Mouse (Mus musculus) T-helper 1 cell (primary cell): ENCODE measurements at regions not wholly inside any gene's neighbourhood (a gene's known extent, or its start where the extent isn't known, plus 50 kb on each side); places are given as distances from the start of the nearest gene placed in this dataset.

Source experiments
- in situ Hi-C: fragments of 300-600 bp; cut with MboI, MseI; formaldehyde crosslinking; loops from one replicate; pipeline ENCODE4 v1.15.1; 2025; ENCODE audit warnings: high pct_unique_total_duplicates

DNA sequence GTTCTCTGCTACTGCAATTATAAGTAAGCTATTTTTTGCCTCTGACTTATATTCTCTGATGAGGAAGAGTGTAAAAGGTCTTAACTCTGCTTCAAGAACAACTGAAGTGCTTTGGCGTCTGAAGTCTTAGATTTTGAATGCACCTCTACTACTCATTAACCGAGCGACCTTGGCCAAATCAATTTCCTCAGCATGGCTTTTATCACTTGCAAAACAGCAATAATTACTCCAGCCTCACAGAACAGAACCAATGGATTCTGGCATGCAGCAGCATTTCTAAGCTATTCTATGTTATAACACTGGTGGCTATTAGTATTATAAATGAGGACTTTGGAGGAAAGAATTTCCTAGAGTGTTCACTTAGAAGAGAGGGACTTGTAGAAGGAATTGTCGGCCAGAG lies 462.9 kb upstream of the Cited2 start:
- in situ Hi-C loops = no loop called here

DNA sequence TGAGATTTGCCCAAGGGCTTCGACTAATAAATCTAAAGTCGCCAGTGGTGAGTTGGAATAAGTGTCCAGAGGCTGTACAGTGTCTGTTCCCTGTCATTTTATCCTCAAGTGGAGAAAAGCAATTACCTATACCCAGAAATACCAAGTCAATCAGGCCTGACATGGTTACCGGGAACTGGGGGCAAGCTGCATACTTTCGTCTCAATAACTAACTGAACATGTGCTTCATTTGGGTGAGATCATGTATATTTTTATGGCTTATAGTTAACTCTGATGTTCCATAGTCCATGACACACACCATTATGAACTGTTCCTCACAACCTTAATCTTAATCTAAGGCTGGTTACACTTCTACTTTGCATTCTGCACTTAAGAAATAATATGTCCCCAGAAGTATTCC lies 462.4 kb upstream of the Cited2 start:
- in situ Hi-C loops = no loop called here

DNA sequence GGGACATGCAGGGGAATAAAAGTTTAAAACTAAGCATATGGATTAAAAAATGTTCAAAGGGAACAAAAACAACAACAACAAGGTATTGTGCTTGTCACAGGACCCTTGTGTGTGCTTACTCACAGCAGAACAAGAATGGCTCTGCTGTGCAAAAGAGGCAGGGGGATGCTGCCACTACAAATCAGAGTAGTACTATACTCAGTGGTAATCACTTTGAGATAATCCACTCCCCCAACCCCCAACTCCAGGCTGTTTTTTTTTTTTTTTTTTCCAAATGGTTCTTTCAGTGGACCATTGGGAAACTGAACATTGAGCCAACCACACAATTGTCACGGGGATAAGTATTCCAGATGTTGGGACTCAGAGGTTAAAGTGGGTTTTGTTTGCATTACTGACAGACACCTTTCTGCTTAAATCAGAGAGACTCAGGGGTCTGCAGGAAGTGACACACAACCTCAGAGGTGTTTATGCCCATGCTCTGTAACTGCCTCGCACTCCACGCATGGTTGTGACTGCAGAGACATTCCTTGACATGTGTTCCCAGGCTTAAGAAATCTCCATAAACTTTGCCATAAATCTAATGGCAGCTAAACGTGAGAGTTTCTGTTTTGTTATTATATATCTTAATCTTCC lies 461.7 kb upstream of the Cited2 start:
- in situ Hi-C loops = no loop called here

GRCm38 (mm10) chr10:17261825-17262205 lies 461.2 kb upstream of the Cited2 start:
- in situ Hi-C loops = no loop called here

- in situ Hi-C loops = no loop called here
These were observed 450.4 kb upstream of the Cited2 start for GRCm38 (mm10) chr10:17272646-17273045.

GRCm38 (mm10) chr10:17273855-17274254 lies 449.2 kb upstream of the Cited2 start:
- in situ Hi-C loops = no loop called here

GRCm38 (mm10) chr10:17275214-17275613 lies 447.8 kb upstream of the Cited2 start:
- in situ Hi-C loops = no loop called here

DNA sequence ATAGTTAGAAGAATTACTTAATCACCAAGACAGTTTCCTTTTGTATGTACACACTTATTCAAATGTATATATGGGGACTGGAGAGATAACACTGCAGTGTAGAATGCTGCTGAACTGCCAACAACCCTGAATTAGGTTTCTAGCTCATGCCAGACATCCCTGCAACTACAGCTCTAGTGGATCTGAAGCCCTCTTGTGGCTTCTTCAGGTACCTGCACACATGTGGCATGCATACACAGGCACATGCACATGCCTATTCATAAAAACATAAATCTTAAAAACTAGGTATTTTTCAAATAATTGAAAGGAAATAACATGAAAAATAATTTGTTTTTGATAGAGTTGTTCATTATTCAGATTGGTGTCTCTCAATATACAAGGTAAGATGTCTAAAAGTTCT lies 445.1 kb upstream of the Cited2 start:
- in situ Hi-C loops = no loop called here

DNA sequence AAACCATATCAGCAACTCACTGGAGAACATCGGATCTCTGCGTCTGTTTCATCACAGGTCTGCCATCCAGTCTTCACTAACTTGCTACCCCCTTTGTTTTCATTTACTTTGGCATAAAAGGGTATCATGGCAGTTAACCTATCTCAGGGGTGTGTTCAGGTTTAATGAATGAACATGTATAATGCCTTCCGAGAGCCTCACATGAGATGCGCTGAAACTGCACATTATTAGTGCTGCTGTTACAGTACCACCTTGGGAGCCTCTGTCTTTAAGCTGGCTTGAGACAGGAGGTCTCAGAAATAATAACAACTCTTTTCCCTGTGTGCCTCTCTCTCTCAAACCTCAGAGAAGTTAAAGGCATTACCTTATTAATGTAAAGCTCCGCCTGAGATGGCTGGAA lies 438.2 kb upstream of the Cited2 start:
- in situ Hi-C loops = no loop called here

GRCm38 (mm10) chr10:17287141-17287540 lies 435.9 kb upstream of the Cited2 start:
- in situ Hi-C loops = no loop called here

GRCm38 (mm10) chr10:17288231-17288630 lies 434.8 kb upstream of the Cited2 start:
- in situ Hi-C loops = no loop called here

GRCm38 (mm10) chr10:17292331-17292730 lies 430.7 kb upstream of the Cited2 start:
- in situ Hi-C loops = no loop called here

- in situ Hi-C loops = no loop called here
These were observed 428.6 kb upstream of the Cited2 start for GRCm38 (mm10) chr10:17294440-17294839.

DNA sequence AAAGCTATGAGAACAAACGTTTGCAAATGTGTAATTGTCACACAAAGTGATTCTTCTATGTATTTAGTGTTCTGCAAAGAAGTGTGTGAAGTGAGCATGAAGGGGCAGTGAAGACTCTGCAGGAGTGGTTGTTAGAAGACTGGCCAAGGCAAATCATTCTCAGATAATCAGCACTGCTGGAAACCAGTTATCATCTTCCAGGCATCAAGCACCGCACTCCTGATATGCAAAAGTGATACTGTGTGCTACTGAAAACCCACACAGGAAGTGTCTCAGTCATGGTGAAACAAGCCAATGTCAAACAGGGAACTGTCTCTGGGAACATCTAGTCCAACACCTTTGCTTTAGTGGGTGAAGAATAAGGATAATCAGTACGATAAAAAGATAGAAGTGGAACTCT lies 427.9 kb upstream of the Cited2 start:
- in situ Hi-C loops = no loop called here

DNA sequence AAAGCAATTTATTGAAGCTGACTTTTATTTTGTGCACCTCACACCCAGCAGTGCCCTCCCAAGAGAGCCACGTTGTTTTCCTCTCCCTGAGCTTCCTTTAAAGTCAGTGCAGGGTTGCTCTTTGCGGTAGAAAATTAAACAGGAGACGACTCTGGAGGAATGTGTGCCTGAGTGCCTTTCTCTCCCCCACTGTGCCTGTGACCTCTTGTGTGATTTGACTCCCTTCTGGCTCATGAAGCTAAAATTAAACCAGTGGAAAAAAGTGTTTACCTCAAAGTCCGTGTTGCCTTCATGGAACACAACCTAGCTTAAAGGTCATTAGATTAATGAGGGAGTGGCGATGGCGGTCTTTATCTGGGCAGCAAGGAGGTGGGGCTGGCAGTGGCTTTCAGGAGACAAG lies 423.4 kb upstream of the Cited2 start:
- in situ Hi-C loops = no loop called here

DNA sequence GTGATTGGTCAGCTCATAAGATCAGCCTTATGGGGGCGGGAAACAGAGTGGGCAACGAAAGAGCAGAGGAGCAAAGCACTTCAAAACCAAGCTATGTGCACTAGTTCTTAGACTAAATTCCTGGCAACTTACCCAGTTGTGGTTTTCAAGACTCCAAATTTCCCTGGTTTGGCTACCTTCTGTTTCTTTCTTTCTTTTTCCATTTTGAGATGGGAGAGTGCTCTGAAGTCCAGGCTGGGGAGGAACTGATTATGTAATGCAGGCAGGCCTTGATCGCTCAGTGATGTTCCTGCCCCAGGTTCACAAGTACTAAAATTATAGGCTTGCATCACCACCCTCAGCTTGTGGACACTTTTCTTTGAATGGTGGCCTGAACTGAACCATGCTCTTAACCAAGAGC lies 396.3 kb upstream of the Cited2 start:
- in situ Hi-C loops = no loop called here

DNA sequence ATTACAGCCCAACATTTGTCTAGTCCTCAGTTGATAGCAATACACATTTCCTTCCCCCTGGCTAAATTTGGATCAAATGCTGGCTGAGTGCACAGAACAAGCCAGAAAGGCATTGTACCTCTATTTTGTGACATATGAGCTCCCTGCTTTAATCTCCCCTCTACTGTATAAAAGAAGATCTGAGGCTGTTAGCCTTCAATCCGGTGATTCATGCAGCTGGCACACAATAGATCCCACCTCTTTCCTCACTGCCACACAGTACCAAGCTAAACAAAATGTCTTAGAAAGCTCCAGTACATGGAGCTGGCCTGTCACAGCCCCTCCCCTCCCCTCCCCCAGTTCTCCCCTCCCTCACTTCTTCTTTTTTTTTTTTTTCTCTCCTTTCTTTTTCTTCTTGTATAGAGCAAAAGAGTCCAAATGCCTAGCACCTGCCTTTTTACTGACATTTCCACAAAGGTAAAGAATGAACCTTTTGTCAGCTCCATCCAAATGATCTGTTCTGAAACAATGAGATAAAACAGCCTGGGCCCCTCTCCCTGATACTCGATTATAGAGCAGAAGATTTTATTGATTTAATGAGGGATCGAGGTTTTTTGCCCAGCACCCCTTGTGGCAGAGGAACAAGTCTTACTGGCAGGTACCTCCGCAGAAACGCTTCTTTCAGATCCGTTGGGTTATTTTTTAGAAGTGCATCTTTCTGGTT lies 392.0 kb upstream of the Cited2 start:
- in situ Hi-C loops = no loop called here

GRCm38 (mm10) chr10:17331607-17332008 lies 391.4 kb upstream of the Cited2 start:
- in situ Hi-C loops = no loop called here

GRCm38 (mm10) chr10:17332025-17332767 lies 390.8 kb upstream of the Cited2 start:
- in situ Hi-C loops = no loop called here

GRCm38 (mm10) chr10:17332986-17333385 lies 390.0 kb upstream of the Cited2 start:
- in situ Hi-C loops = no loop called here

DNA sequence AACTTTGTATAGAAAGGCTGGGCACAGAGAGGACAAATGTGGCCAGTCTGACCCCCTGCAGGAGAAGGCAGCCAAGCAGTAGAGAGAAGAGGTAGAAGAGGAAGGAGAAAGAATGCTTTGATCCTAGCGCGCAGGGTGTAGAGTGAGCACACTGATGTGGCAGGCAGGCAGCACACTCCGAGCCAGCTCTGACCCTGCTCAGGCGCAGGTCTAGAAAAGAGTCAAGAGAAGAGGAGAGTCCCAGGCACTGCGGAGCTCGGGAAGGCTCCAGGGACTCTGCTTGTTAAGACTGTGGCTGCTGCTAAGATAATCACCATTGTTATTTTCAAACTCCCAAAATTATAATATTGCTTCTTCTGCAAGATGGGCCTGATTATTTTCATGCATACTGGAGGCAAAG lies 389.3 kb upstream of the Cited2 start:
- in situ Hi-C loops = no loop called here

- in situ Hi-C loops = no loop called here
These were observed 385.8 kb upstream of the Cited2 start for GRCm38 (mm10) chr10:17337217-17337616.

- in situ Hi-C loops = no loop called here
These were observed 379.2 kb upstream of the Cited2 start for GRCm38 (mm10) chr10:17343829-17344228.
